Mouse (Mus musculus): ENCODE results near the gene Syt17.

The Syt17 gene

GRCm38 (mm10) chr7:118448134-118448967 is at the start of gene Syt17:
TSS of gene Syt17 (minus strand) at chr7:118448222.
- peak; percentile 50 to 56 for DNase-seq (ENCODE audit: low spot score in 2 of 2)

GRCm38 (mm10) chr7:118494892-118495579 is 47.0 kb upstream of the Syt17 start:
- no peak for DNase-seq (ENCODE audit: low spot score in 2 of 2)

GRCm38 (mm10) chr7:118493892-118494291 is 45.9 kb upstream of the Syt17 start:
- DNase-seq (ENCODE audit: low spot score in 2 of 2), result no peak

GRCm38 (mm10) chr7:118491431-118492147 is 43.6 kb upstream of the Syt17 start, which contains the start of gene Itpripl2:
TSS of gene Itpripl2 (minus strand) at chr7:118491975.
- peak; percentile 5 to 13 for DNase-seq (ENCODE audit: low spot score in 2 of 2)

- peak in 1 of 2 experiments; percentile 7 for DNase-seq (ENCODE audit: low spot score in 2 of 2)
Measured at GRCm38 (mm10) chr7:118490666-118491430, 42.8 kb upstream of the Syt17 start.

- no peak for DNase-seq (ENCODE audit: low spot score in 2 of 2)
Measured at GRCm38 (mm10) chr7:118489706-118490665, 42.0 kb upstream of the Syt17 start.

- DNase-seq (ENCODE audit: low spot score in 2 of 2), result no peak
Measured at GRCm38 (mm10) chr7:118488060-118488664, 40.1 kb upstream of the Syt17 start.

- DNase-seq (ENCODE audit: low spot score in 2 of 2), result no peak
Measured at GRCm38 (mm10) chr7:118486917-118487316, 38.9 kb upstream of the Syt17 start.

GRCm38 (mm10) chr7:118483996-118484395 is 36.0 kb upstream of the Syt17 start:
- DNase-seq (ENCODE audit: low spot score in 2 of 2), result no peak

- no peak for DNase-seq (ENCODE audit: low spot score in 2 of 2)
Measured at GRCm38 (mm10) chr7:118482001-118482400, 34.0 kb upstream of the Syt17 start.

GRCm38 (mm10) chr7:118481047-118481810 is 33.2 kb upstream of the Syt17 start:
- no peak for DNase-seq (ENCODE audit: low spot score in 2 of 2)

- no peak for DNase-seq (ENCODE audit: low spot score in 2 of 2)
Measured at GRCm38 (mm10) chr7:118480160-118480709, 32.2 kb upstream of the Syt17 start.

- DNase-seq (ENCODE audit: low spot score in 2 of 2), result no peak
Measured at GRCm38 (mm10) chr7:118478835-118479312, 30.9 kb upstream of the Syt17 start.

GRCm38 (mm10) chr7:118476428-118476827 is 28.4 kb upstream of the Syt17 start:
- DNase-seq (ENCODE audit: low spot score in 2 of 2), result no peak

GRCm38 (mm10) chr7:118475008-118475705 is 27.1 kb upstream of the Syt17 start:
- DNase-seq (ENCODE audit: low spot score in 2 of 2), result no peak

- DNase-seq (ENCODE audit: low spot score in 2 of 2), result no peak
Measured at GRCm38 (mm10) chr7:118472886-118473285, 24.9 kb upstream of the Syt17 start.

- DNase-seq (ENCODE audit: low spot score in 2 of 2), result no peak
Measured at GRCm38 (mm10) chr7:118468060-118468459, 20.0 kb upstream of the Syt17 start.

GRCm38 (mm10) chr7:118464432-118464831 is 16.4 kb upstream of the Syt17 start:
- DNase-seq (ENCODE audit: low spot score in 2 of 2), result no peak

Data from frontal cortex, postnatal 36 days (tissue).